In the genomic region with DNA sequence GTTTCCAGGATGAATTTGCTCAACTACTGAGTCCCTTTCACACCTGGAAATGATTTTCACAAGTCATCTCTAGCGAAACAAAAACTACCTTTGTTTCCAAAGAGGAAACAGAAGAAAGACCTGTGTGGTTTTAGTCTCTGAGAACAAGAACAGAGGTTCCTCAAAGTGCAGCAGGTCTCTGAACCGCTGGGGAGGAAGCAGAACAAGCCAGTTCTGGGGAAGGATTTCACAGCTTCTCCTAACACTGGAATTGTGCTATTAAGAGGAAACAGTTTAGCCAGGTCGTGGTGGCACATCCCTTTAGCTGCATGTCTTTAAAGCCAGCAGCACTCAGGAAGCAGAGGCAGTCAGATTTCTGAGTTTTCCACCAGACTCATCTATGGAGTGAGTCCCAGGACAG, we compare ENCODE assay signal across 10 mouse cellular contexts. TPM values are rescaled to one million over a fixed set of nuclear protein-coding genes. Genes with fewer than 3 reads are reported as not detected.
DNase-seq lines count a peak whose midpoint lies in the region; TF ChIP-seq lines count a peak whose summit lies in the region.
"Had no signal": no experiment of that assay in that cellular context is flagged by ENCODE, and none has a peak within 500 bp of the region (broad histone marks: within the 10 kb centered on the region; RNA-seq: fewer than 3 reads in every experiment).

No protein-coding gene starts in this region.

- no peak for TF ChIP-seq POLR2A in lung, adult 2 months (IDR thresholded peaks at IDR 0.05; ENCODE audit: borderline replicate concordance, extremely low read depth, low read depth, low read length)
- TF ChIP-seq POLR2A in CH12.LX (IDR thresholded peaks at IDR 0.05; ENCODE audit: low read depth, low read length) = no peak

- peak; percentile 1 for DNase-seq in lung, adult 2 months
- no peak for DNase-seq in lung, postnatal 36 days
- DNase-seq in CH12.LX (ENCODE audit: extremely low read depth) = no peak
- peak; percentile 75 for DNase-seq in induced T-regulatory cell, adult 2 months (ENCODE audit: low read depth)
- DNase-seq in thymus, postnatal 0 days (ENCODE audit: low spot score) = peak; percentile 56
- no peak for DNase-seq in layer of hippocampus, adult 9-11 months
- DNase-seq in cerebellum, adult 11-12 months = no peak
- DNase-seq: adrenal gland, postnatal 14 days; embryo, embryonic 11 days; right cerebral cortex, postnatal 14 days had no signal

- H3K4me3 ChIP-seq in lung, adult 2 months (replicated peaks; ENCODE audit: extremely low read depth, low read depth, low read length) = no peak overlapping the region
- H3K4me3 ChIP-seq in CH12.LX (replicated peaks in 1 of 3; ENCODE audit: low read depth in 2 of 3, low read length in 2 of 3, poor library complexity in 1 of 3) = no peak overlapping the region

- H3K9ac ChIP-seq in CH12.LX (ENCODE audit: insufficient read depth, low read depth) = no peak overlapping the region

- H3K79me2 ChIP-seq in CH12.LX (replicated peaks; ENCODE audit: control insufficient read depth, extremely low read depth, insufficient read depth, poor library complexity, severe bottlenecking) = no peaks in the 10 kb centered on the region

- TF ChIP-seq EP300 in CH12.LX (IDR thresholded peaks at IDR 0.05; ENCODE audit: low read length) = peak; percentile 75

- H3K4me2 ChIP-seq in CH12.LX (ENCODE audit: insufficient read depth, low read depth, poor library complexity, severe bottlenecking) = no peak overlapping the region

- TF ChIP-seq RAD21 in CH12.LX (IDR thresholded peaks at IDR 0.05; ENCODE audit: low read depth, low read length) = no peak; the same call in 1 of the 2 replicates

- H3K36me3 ChIP-seq in CH12.LX (replicated peaks in 1 of 2; ENCODE audit: control insufficient read depth in 1 of 2, insufficient read depth in 1 of 2, low read length in 1 of 2) = no peaks in the 10 kb centered on the region

- no peaks in the 10 kb centered on the region for H3K27me3 ChIP-seq in CH12.LX (replicated peaks)

- H3K9me3 ChIP-seq in CH12.LX (replicated peaks; ENCODE audit: low read length) = no peaks in the 10 kb centered on the region

- dilution Hi-C loops in CH12.LX (cut with MboI; ENCODE audit: extremely low pct_ligation_motif_present, extremely low pct_unique_long_range_greater_than_20kb, low sequenced_read_pairs) = no loop called here

- in situ Hi-C loops in CH12.LX (cut with MboI; ENCODE audit: low pct_ligation_motif_present, low pct_unique_long_range_greater_than_20kb, low sequenced_read_pairs) = no loop called here

- TF ChIP-seq CTCF in lung, adult 2 months (IDR thresholded peaks at IDR 0.05; ENCODE audit: insufficient read depth, low read length) = no peak
- TF ChIP-seq CTCF in CH12.LX (conservative IDR thresholded peaks at IDR 0.05 in 1 of 2, IDR thresholded peaks at IDR 0.05 in 1 of 2; ENCODE audit: low read depth in 2 of 2, low read length in 2 of 2) = no peak

- no peak overlapping the region for H3K27ac ChIP-seq in CH12.LX (ENCODE audit: insufficient read depth, low read depth)

- WGBS in lung, adult 2 months = 69% methylated on average over 3 of the region's 3 CpGs

- H3K4me1 ChIP-seq in lung, adult 2 months (ENCODE audit: control insufficient read depth, insufficient read depth, low read length) = no peaks in the 10 kb centered on the region
- H3K4me1 ChIP-seq in CH12.LX (ENCODE audit: control insufficient read depth in 1 of 2, insufficient read depth in 2 of 2) = peaks cover 5 to 28% of the 10 kb centered on the region in 2 experiments; a peak in 2 of 4 replicates

TF ChIP-seq in CH12.LX, 34 proteins besides CTCF, POLR2A, EP300 and RAD21:
- TF ChIP-seq MAZ (IDR thresholded peaks at IDR 0.05; ENCODE audit: low read depth, low read length) = no peak
- TF ChIP-seq SMC3 (IDR thresholded peaks at IDR 0.05; ENCODE audit: low read depth, low read length) = 0 out of 2 replicates have a peak, but pooled peaks have one; percentile 7
- no peak for TF ChIP-seq E2F4 (IDR thresholded peaks at IDR 0.05; ENCODE audit: insufficient replicate concordance, low read depth, low read length)
- TF ChIP-seq RCOR1 (conservative IDR thresholded peaks at IDR 0.05; ENCODE audit: low read depth, low read length) = 0 out of 2 replicates have a peak, but pooled peaks have one; percentile 46
- peak; percentile 71; the same call in 1 of the 2 replicates for TF ChIP-seq TBP (conservative IDR thresholded peaks at IDR 0.05; ENCODE audit: low read depth, low read length)
- TF ChIP-seq MXI1 (IDR thresholded peaks at IDR 0.05; ENCODE audit: low read depth, low read length) = no peak
- TF ChIP-seq HCFC1 (IDR thresholded peaks at IDR 0.05; ENCODE audit: low read depth, low read length) = no peak
- TF ChIP-seq JUN (IDR thresholded peaks at IDR 0.05; ENCODE audit: insufficient read depth, low read depth, low read length) = no peak
- TF ChIP-seq UBTF (IDR thresholded peaks at IDR 0.05; ENCODE audit: low read depth, low read length) = 0 out of 2 replicates have a peak, but pooled peaks have one; percentile 46
- TF ChIP-seq ZNF384 (IDR thresholded peaks at IDR 0.05; ENCODE audit: low read depth, low read length) = no peak

RNA-seq across cellular contexts. Expression of gene Chd2, which starts 30.9 kb away (rescaled TPM):
- polyA plus RNA-seq in lung, adult 2 months (2012; rRNA removed) = 41.0 and 48.5 TPM in 2 replicates
- total RNA-seq in CH12.LX (2012; rRNA removed) (21.4 and 30.9 TPM in 2 replicates), CH12.LX (2014; rRNA removed) (18.2 and 23.2 TPM in 2 replicates)
- polyA plus RNA-seq in CH12.LX (2012; ENCODE audit: insufficient read length, low read depth) = 39.3 and 42.8 TPM in 2 replicates
- 52.6 and 64.2 TPM in 2 replicates for polyA plus RNA-seq in thymus, postnatal 0 days (2015; fragmentation: Nextera tagmentation; extraction: Ambion mirVana)

Comparison
In these comparisons a context has a peak if more than half of its experiments do, and no peak if none do; other contexts are left out.
1. DNase-seq: peak in lung, adult 2 months (single experiment), induced T-regulatory cell, adult 2 months (single experiment) and thymus, postnatal 0 days (single experiment); none in lung, postnatal 36 days (single experiment), CH12.LX (single experiment), layer of hippocampus, adult 9-11 months (single experiment) and cerebellum, adult 11-12 months (single experiment).